Mouse (Mus musculus): Measurements from ENCODE around the gene Taf4. TPM values are rescaled to one million over a fixed set of nuclear protein-coding genes. Genes with fewer than 3 reads are reported as not detected.

The Taf4 gene
- polyA plus RNA-seq, 1 experiment: 8.9 TPM

- WGBS: 79% methylated on average over 7 of the region's 7 CpGs
- H3K4me3 ChIP-seq (ENCODE audit: insufficient read depth, low read depth, low read length): no peak overlapping the region
- H3K4me1 ChIP-seq (ENCODE audit: control insufficient read depth, insufficient read depth, low read length): no peaks in the 10 kb centered on the region
- H3K27me3 ChIP-seq (replicated peaks; ENCODE audit: control insufficient read depth, insufficient read depth, low read length): no peaks in the 10 kb centered on the region
- H3K27ac ChIP-seq (ENCODE audit: insufficient read depth, low read depth, low read length): no peak overlapping the region
- no peaks in the 10 kb centered on the region for H3K36me3 ChIP-seq (ENCODE audit: control insufficient read depth, insufficient read depth, low read length)
- DNase-seq: no peak
- TF ChIP-seq CTCF (conservative IDR thresholded peaks at IDR 0.05; ENCODE audit: insufficient read depth, insufficient read length, low read depth, low read length) (no peak), POLR2A (IDR thresholded peaks at IDR 0.05; ENCODE audit: low read depth, low read length) (no peak)
Measured at GRCm38 (mm10) chr2:180020091-180020661, 43.7 kb upstream of the Taf4 start.

DNA sequence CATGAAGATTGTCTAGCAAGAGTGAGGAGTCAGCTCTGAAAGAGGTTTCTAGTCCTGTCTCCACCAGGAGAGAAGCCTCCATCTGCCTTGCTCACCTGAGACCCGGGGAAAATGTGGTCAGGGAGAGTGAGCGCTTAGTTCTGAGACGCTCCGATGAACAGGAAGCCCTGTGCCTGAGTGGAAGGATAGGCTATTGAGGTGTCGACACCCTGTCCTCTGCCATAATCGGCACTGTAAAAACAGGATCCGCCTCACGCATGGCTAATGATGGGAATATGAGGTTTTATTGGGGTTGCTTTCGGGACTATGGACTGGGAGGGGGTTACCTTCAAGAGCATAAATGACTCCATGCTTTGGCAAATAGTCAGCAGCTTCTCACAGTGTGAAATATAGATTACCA, 42.1 kb upstream of the Taf4 start:
- WGBS: 49% methylated on average over 9 of the region's 9 CpGs
- no peak for DNase-seq
- H3K27ac ChIP-seq (ENCODE audit: insufficient read depth, low read depth, low read length): no peak overlapping the region
- no peaks in the 10 kb centered on the region for H3K4me1 ChIP-seq (ENCODE audit: control insufficient read depth, insufficient read depth, low read length)
- H3K27me3 ChIP-seq (replicated peaks; ENCODE audit: control insufficient read depth, insufficient read depth, low read length): no peaks in the 10 kb centered on the region
- no peaks in the 10 kb centered on the region for H3K36me3 ChIP-seq (ENCODE audit: control insufficient read depth, insufficient read depth, low read length)
- H3K4me3 ChIP-seq (ENCODE audit: insufficient read depth, low read depth, low read length): no peak overlapping the region
- TF ChIP-seq POLR2A (IDR thresholded peaks at IDR 0.05; ENCODE audit: low read depth, low read length) (no peak), CTCF (conservative IDR thresholded peaks at IDR 0.05; ENCODE audit: insufficient read depth, insufficient read length, low read depth, low read length) (no peak)

DNA sequence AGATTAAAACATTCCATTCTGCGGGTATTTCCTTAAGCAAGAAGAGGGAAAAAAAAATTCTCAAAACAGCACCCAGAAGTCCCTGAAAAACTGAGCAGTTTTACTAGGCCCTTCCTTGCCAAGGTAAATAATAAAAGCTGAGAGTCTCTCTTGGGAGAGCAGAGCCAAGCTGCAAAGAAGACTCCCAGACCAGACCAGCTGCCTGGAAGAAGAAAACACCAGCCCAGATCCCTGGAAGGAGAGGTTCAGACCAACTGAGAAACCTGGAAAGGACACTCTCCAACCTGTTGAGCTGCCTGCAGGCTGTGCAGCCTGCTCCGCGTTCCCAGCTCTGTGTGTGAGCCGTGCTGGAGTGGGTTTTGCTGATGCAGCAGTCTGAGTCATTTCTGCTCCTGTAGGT, 41.2 kb upstream of the Taf4 start:
- Histone ChIP-seq H3K4me1 (ENCODE audit: control insufficient read depth, insufficient read depth, low read length) (no peaks in the 10 kb centered on the region), H3K36me3 (ENCODE audit: control insufficient read depth, insufficient read depth, low read length) (no peaks in the 10 kb centered on the region), H3K27ac (ENCODE audit: insufficient read depth, low read depth, low read length) (no peak overlapping the region), H3K27me3 (replicated peaks; ENCODE audit: control insufficient read depth, insufficient read depth, low read length) (no peaks in the 10 kb centered on the region), H3K4me3 (ENCODE audit: insufficient read depth, low read depth, low read length) (no peak overlapping the region)
- TF ChIP-seq CTCF (conservative IDR thresholded peaks at IDR 0.05; ENCODE audit: insufficient read depth, insufficient read length, low read depth, low read length) (no peak), POLR2A (IDR thresholded peaks at IDR 0.05; ENCODE audit: low read depth, low read length) (no peak)
- WGBS: 47% methylated on average over 4 of the region's 4 CpGs
- no peak for DNase-seq

DNA sequence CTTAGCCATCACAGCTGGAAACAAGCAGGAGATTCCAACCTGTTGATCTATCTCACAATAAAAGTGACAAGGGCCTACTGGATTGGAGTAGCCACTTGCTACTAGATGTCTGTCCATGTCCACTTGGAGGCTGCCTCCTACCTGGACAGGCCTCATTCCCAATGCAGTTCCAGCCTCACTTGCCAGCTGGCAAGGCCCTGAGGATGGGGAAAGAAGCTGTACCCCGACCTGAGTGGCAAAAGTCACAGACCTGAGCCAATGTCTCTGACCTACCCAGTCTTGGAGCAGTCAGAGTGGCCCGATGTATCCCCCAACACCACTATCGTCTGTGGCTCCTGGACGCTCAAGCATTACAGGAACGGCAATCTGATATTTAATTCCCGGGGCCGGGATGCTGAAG, 37.2 kb upstream of the Taf4 start:
- Histone ChIP-seq H3K27ac (ENCODE audit: insufficient read depth, low read depth, low read length) (no peak overlapping the region), H3K4me1 (ENCODE audit: control insufficient read depth, insufficient read depth, low read length) (no peaks in the 10 kb centered on the region), H3K36me3 (ENCODE audit: control insufficient read depth, insufficient read depth, low read length) (no peaks in the 10 kb centered on the region), H3K27me3 (replicated peaks; ENCODE audit: control insufficient read depth, insufficient read depth, low read length) (no peaks in the 10 kb centered on the region), H3K4me3 (ENCODE audit: insufficient read depth, low read depth, low read length) (no peak overlapping the region)
- WGBS: 77% methylated on average over 7 of the region's 7 CpGs
- TF ChIP-seq CTCF (conservative IDR thresholded peaks at IDR 0.05; ENCODE audit: insufficient read depth, insufficient read length, low read depth, low read length) (no peak), POLR2A (IDR thresholded peaks at IDR 0.05; ENCODE audit: low read depth, low read length) (no peak)
- no peak for DNase-seq

DNA sequence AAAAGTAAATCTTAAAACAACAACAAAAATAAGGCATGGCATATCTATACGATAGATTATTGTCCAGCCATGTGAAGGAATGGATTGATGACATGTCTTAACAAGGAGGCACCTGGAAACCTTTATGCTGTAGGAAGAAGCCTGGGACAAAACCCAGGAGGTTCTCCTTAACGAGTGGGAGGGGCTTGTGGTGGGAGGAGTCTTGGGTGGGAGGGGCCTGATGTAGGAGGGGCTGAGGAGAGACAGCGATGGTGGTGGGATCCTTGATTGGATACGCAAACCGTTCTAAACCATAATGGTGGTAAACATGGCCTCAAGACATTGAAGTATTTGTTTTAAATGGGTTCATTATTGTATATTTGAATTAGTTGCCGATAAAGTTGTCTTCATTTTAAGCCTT, 34.9 kb upstream of the Taf4 start:
- DNase-seq: no peak
- WGBS: 84% methylated on average over 6 of the region's 6 CpGs
- Histone ChIP-seq H3K4me3 (ENCODE audit: insufficient read depth, low read depth, low read length) (no peak overlapping the region), H3K4me1 (ENCODE audit: control insufficient read depth, insufficient read depth, low read length) (no peaks in the 10 kb centered on the region), H3K36me3 (ENCODE audit: control insufficient read depth, insufficient read depth, low read length) (no peaks in the 10 kb centered on the region), H3K27ac (ENCODE audit: insufficient read depth, low read depth, low read length) (no peak overlapping the region), H3K27me3 (replicated peaks; ENCODE audit: control insufficient read depth, insufficient read depth, low read length) (no peaks in the 10 kb centered on the region)
- TF ChIP-seq POLR2A (IDR thresholded peaks at IDR 0.05; ENCODE audit: low read depth, low read length): no peak
- no peak for TF ChIP-seq CTCF (conservative IDR thresholded peaks at IDR 0.05; ENCODE audit: insufficient read depth, insufficient read length, low read depth, low read length)

DNA sequence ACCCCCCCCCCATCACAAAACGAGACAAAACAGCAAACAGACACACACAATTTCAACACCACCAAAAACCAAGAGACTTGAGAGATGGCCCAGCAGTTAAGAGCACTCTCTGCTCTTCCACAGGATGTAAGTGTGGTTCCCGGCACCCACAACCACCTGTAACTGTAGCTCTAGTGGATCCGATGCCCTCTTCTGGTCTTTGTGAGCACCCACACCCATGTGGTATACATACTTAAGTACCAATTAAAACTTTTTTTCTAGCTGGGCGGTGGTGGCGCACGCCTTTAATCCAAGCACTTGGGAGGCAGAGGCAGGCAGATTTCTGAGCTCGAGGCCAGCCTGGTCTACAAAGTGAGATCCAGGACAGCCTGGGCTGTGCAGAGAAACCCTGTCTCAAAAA, 34.2 kb upstream of the Taf4 start:
- DNase-seq: no peak
- 92% methylated on average over 7 of the region's 7 CpGs for WGBS
- no peaks in the 10 kb centered on the region for H3K36me3 ChIP-seq (ENCODE audit: control insufficient read depth, insufficient read depth, low read length)
- no peak overlapping the region for H3K4me3 ChIP-seq (ENCODE audit: insufficient read depth, low read depth, low read length)
- TF ChIP-seq CTCF (conservative IDR thresholded peaks at IDR 0.05; ENCODE audit: insufficient read depth, insufficient read length, low read depth, low read length) (no peak), POLR2A (IDR thresholded peaks at IDR 0.05; ENCODE audit: low read depth, low read length) (no peak)
- H3K4me1 ChIP-seq (ENCODE audit: control insufficient read depth, insufficient read depth, low read length): no peaks in the 10 kb centered on the region
- no peaks in the 10 kb centered on the region for H3K27me3 ChIP-seq (replicated peaks; ENCODE audit: control insufficient read depth, insufficient read depth, low read length)
- H3K27ac ChIP-seq (ENCODE audit: insufficient read depth, low read depth, low read length): no peak overlapping the region

GRCm38 (mm10) chr2:180006352-180007017, 30.0 kb upstream of the Taf4 start:
- no peak for TF ChIP-seq POLR2A (IDR thresholded peaks at IDR 0.05; ENCODE audit: low read depth, low read length)
- no peak for TF ChIP-seq CTCF (conservative IDR thresholded peaks at IDR 0.05; ENCODE audit: insufficient read depth, insufficient read length, low read depth, low read length)
- no peak overlapping the region for H3K4me3 ChIP-seq (ENCODE audit: insufficient read depth, low read depth, low read length)
- H3K4me1 ChIP-seq (ENCODE audit: control insufficient read depth, insufficient read depth, low read length): no peaks in the 10 kb centered on the region
- DNase-seq: no peak
- no peak overlapping the region for H3K27ac ChIP-seq (ENCODE audit: insufficient read depth, low read depth, low read length)
- H3K36me3 ChIP-seq (ENCODE audit: control insufficient read depth, insufficient read depth, low read length): no peaks in the 10 kb centered on the region
- no peaks in the 10 kb centered on the region for H3K27me3 ChIP-seq (replicated peaks; ENCODE audit: control insufficient read depth, insufficient read depth, low read length)
- WGBS: 50% methylated on average over 9 of the region's 9 CpGs

Measured in kidney, adult 2 months (tissue).